Mouse (Mus musculus) left cerebral cortex, postnatal 10 days (tissue): ENCODE data around the gene Tnfsf14. TPM values are rescaled to one million over a fixed set of nuclear protein-coding genes. Genes with fewer than 3 reads are reported as not detected.

ENCODE experiments used
- DNase-seq, 2 experiments: peaks; one replicate each; pipeline ENCODE4 v3.0.0; 2021 to 2022; ENCODE audit warnings: low spot score in 2 of 2, mixed read lengths in 1 of 2; ENCODE audit errors: extremely low spot score in 1 of 2
- intact Hi-C: fragments of 180-260 bp; cut with DNase I; formaldehyde crosslinking; loops from one replicate; pipeline ENCODE4 v1.15.1; 2025
- total RNA-seq, 2 experiments: library from RNA; stranded (reverse); gene quantifications; 2 replicates each; pipeline ENCODE4 v1.2.3; 2021

The Tnfsf14 gene
- total RNA-seq, 2 experiments from 2014 or later = not detected

- intact Hi-C loops = no loop called here
These were observed 17.5 kb upstream of the Tnfsf14 start for GRCm38 (mm10) chr17:57211501-57211900.

GRCm38 (mm10) chr17:57209330-57209729 is 15.4 kb upstream of the Tnfsf14 start:
- DNase-seq = no peak
- intact Hi-C loops = no loop called here

More at GRCm38 (mm10) chr17:57211501-57211900, 17.5 kb upstream of the Tnfsf14 start:
- DNase-seq = no peak

GRCm38 (mm10) chr17:57207938-57208337 is 14.0 kb upstream of the Tnfsf14 start:
- DNase-seq = no peak
- intact Hi-C loops = no loop called here

GRCm38 (mm10) chr17:57201841-57202724 is 8.1 kb upstream of the Tnfsf14 start:
- intact Hi-C loops = no loop called here
- no peak for DNase-seq

- intact Hi-C loops = no loop called here
- DNase-seq = no peak
These were observed 4.3 kb upstream of the Tnfsf14 start for GRCm38 (mm10) chr17:57198252-57198651.

GRCm38 (mm10) chr17:57195326-57196010 is 1.5 kb upstream of the Tnfsf14 start:
- DNase-seq = no peak

GRCm38 (mm10) chr17:57194771-57195170 is 794 bp upstream of the Tnfsf14 start:
- intact Hi-C loops = no loop called here
- DNase-seq = no peak

More at GRCm38 (mm10) chr17:57195326-57196010, 1.5 kb upstream of the Tnfsf14 start:
- intact Hi-C loops = no loop called here

- DNase-seq = no peak
- intact Hi-C loops = no loop called here
These were observed 5.3 kb downstream of the Tnfsf14 start for GRCm38 (mm10) chr17:57188510-57189192.

- no peak for DNase-seq
These were observed 8.3 kb downstream of the Tnfsf14 start for GRCm38 (mm10) chr17:57185641-57186040.

GRCm38 (mm10) chr17:57182871-57183270 is 11.1 kb downstream of the Tnfsf14 start:
- no peak for DNase-seq
- intact Hi-C loops = no loop called here

More at GRCm38 (mm10) chr17:57185641-57186040, 8.3 kb downstream of the Tnfsf14 start:
- intact Hi-C loops = no loop called here

- intact Hi-C loops = no loop called here
These were observed 13.6 kb downstream of the Tnfsf14 start for GRCm38 (mm10) chr17:57180363-57180762.

GRCm38 (mm10) chr17:57173351-57173750 is 20.6 kb downstream of the Tnfsf14 start:
- DNase-seq = no peak
- intact Hi-C loops = no loop called here

More at GRCm38 (mm10) chr17:57180363-57180762, 13.6 kb downstream of the Tnfsf14 start:
- DNase-seq = no peak

- DNase-seq = no peak
- intact Hi-C loops = no loop called here
These were observed 21.6 kb downstream of the Tnfsf14 start for GRCm38 (mm10) chr17:57172378-57172777.

- intact Hi-C loops = no loop called here
- no peak for DNase-seq
These were observed 23.2 kb downstream of the Tnfsf14 start for GRCm38 (mm10) chr17:57170616-57171260.

GRCm38 (mm10) chr17:57166800-57167791 is 26.9 kb downstream of the Tnfsf14 start:
- intact Hi-C loops = loop anchor here (1.0 to 10.0 kb wide), 3 partner anchors 71 to 362 kb away; partner anchors contain the start of gene Alkbh7
- peak; percentile 67 to 90 for DNase-seq

- intact Hi-C loops = no loop called here
- DNase-seq = no peak
These were observed 40.2 kb downstream of the Tnfsf14 start for GRCm38 (mm10) chr17:57153787-57154186.

GRCm38 (mm10) chr17:57153006-57153405 is 41.0 kb downstream of the Tnfsf14 start:
- no peak for DNase-seq
- intact Hi-C loops = no loop called here
